19 mouse cellular contexts compared by ENCODE assay signal in genomic region chr16:23997228-23997627, GRCm38 (mm10). TPM values are rescaled to one million over a fixed set of nuclear protein-coding genes. Genes with fewer than 3 reads are reported as not detected.
"Had no signal": no experiment of that assay in that cellular context is flagged by ENCODE, and none has a peak within 500 bp of the region (broad histone marks: within the 10 kb centered on the region; RNA-seq: fewer than 3 reads in every experiment).

No protein-coding gene starts in this region.

- DNase-seq: kidney, adult 11 months; kidney, adult 9 months; kidney, postnatal 10 days; kidney, postnatal 4 days; liver, embryonic 13.5 days; lung, adult 18-20 months; lung, postnatal 36 days; midbrain, embryonic 14.5 days; retina, postnatal 1 day; right cerebral cortex, postnatal 4 days; spleen, adult 18-20 months had no signal

- H3K27ac ChIP-seq: layer of hippocampus, adult 2 months; limb, embryonic 15.5 days; liver, embryonic 13.5 days; neural tube, embryonic 13.5 days had no signal

- H3K4me2 ChIP-seq: limb, embryonic 15.5 days; liver, embryonic 13.5 days; neural tube, embryonic 13.5 days had no signal

- H3K36me3 ChIP-seq: limb, embryonic 15.5 days; liver, embryonic 13.5 days; neural tube, embryonic 13.5 days had no signal

- H3K9me3 ChIP-seq: limb, embryonic 15.5 days; liver, embryonic 13.5 days; neural tube, embryonic 13.5 days had no signal

- H3K27me3 ChIP-seq: limb, embryonic 15.5 days; neural tube, embryonic 13.5 days had no signal

- H3K4me3 ChIP-seq: layer of hippocampus, adult 2 months; limb, embryonic 15.5 days; liver, embryonic 13.5 days; neural tube, embryonic 13.5 days had no signal

- H3K9ac ChIP-seq: limb, embryonic 15.5 days; liver, embryonic 13.5 days; neural tube, embryonic 13.5 days had no signal

- H3K4me1 ChIP-seq: liver, embryonic 13.5 days; neural tube, embryonic 13.5 days had no signal

RNA-seq across cellular contexts. Expression of gene Gm37419, which starts 8.9 kb away (rescaled TPM):
- polyA plus RNA-seq: intestine, embryonic 14.5 days; limb, embryonic 11.5 days; limb, embryonic 15.5 days; liver, embryonic 13.5 days; lung, embryonic 16.5 days; midbrain, embryonic 14.5 days; neural tube, embryonic 13.5 days; stomach, embryonic 14.5 days; urinary bladder, adult 2 months had no signal
